ENCODE assay signal across 12 mouse cellular contexts in genomic region chr8:78204229-78204628, GRCm38 (mm10). TPM values are rescaled to one million over a fixed set of nuclear protein-coding genes. Genes with fewer than 3 reads are reported as not detected.
A peak's percentile ranks its signal among the peaks of the same experiment; 100 is the strongest.
DNase-seq lines count a peak whose midpoint lies in the region; ATAC-seq and TF ChIP-seq lines count a peak whose summit lies in the region.
"Had no signal": no experiment of that assay in that cellular context is flagged by ENCODE, and none has a peak within 500 bp of the region (broad histone marks: within the 10 kb centered on the region; RNA-seq: fewer than 3 reads in every experiment).

No protein-coding gene starts in this region.

- DNase-seq in embryonic facial prominence, embryonic 11.5 days (ENCODE audit: low spot score), result peak; percentile 54
- DNase-seq in embryonic facial prominence, embryonic 10.5 days (ENCODE audit: low spot score), result no peak
- DNase-seq in liver, embryonic 14.5 days (ENCODE audit: low read depth in 3 of 3, low spot score in 3 of 3), result no peak
- DNase-seq in liver, embryonic 11.5 days (ENCODE audit: low spot score), result no peak
- peak; percentile 30 for DNase-seq in mesoderm, embryonic 11.5 days (ENCODE audit: low read depth, low spot score)
- no peak for DNase-seq in thymus, postnatal 10 days (ENCODE audit: low spot score in 2 of 2)
- DNase-seq: liver, embryonic 13.5 days had no signal

- WGBS in embryonic facial prominence, embryonic 11.5 days, result 28% methylated on average over 5 of the region's 5 CpGs
- 33% methylated on average over 5 of the region's 5 CpGs for WGBS in embryonic facial prominence, embryonic 10.5 days
- 17% methylated on average over 5 of the region's 5 CpGs for WGBS in liver, embryonic 14.5 days (ENCODE audit: insufficient replicate concordance)
- WGBS in liver, embryonic 11.5 days, result 22% methylated on average over 5 of the region's 5 CpGs

- no peak for ATAC-seq in embryonic facial prominence, embryonic 11.5 days (replicated peaks; ENCODE audit: insufficient number of reproducible peaks, low FRiP score, low TSS enrichment, low read depth)
- ATAC-seq in liver, embryonic 14.5 days (ENCODE audit: insufficient read depth), result no peak
- ATAC-seq in liver, embryonic 11.5 days (replicated peaks; ENCODE audit: low FRiP score), result no peak
- ATAC-seq in common myeloid progenitor, adult 5-6 weeks (replicated peaks; ENCODE audit: low read depth, poor library complexity, severe bottlenecking), result peak; percentile 69; the same call in 1 of the 2 replicates
- no peak for ATAC-seq in monocyte, adult 5-6 weeks (replicated peaks; ENCODE audit: insufficient number of reproducible peaks, low FRiP score, low TSS enrichment, poor library complexity, severe bottlenecking)

- H3K27ac ChIP-seq in embryonic facial prominence, embryonic 11.5 days (replicated peaks; ENCODE audit: low read depth, low read length), result no peak overlapping the region
- no peak overlapping the region for H3K27ac ChIP-seq in embryonic facial prominence, embryonic 10.5 days (replicated peaks)
- no peak overlapping the region for H3K27ac ChIP-seq in liver, embryonic 14.5 days
- H3K27ac ChIP-seq in liver, embryonic 11.5 days (ENCODE audit: low read depth, low read length), result no peak overlapping the region
- H3K27ac ChIP-seq: liver, embryonic 13.5 days; neural tube, embryonic 12.5 days had no signal

- no peaks in the 10 kb centered on the region for H3K9me3 ChIP-seq in embryonic facial prominence, embryonic 11.5 days (replicated peaks; ENCODE audit: control insufficient read depth, low read length)
- no peaks in the 10 kb centered on the region for H3K9me3 ChIP-seq in embryonic facial prominence, embryonic 10.5 days
- H3K9me3 ChIP-seq in liver, embryonic 14.5 days (ENCODE audit: control insufficient read depth, low read length), result no peaks in the 10 kb centered on the region
- H3K9me3 ChIP-seq in liver, embryonic 11.5 days (ENCODE audit: control insufficient read depth, low read length), result no peaks in the 10 kb centered on the region
- H3K9me3 ChIP-seq: liver, embryonic 13.5 days; neural tube, embryonic 12.5 days had no signal

- no peak overlapping the region for H3K4me3 ChIP-seq in embryonic facial prominence, embryonic 11.5 days (ENCODE audit: low read depth, low read length)
- H3K4me3 ChIP-seq in embryonic facial prominence, embryonic 10.5 days, result no peak overlapping the region
- no peak overlapping the region for H3K4me3 ChIP-seq in liver, embryonic 14.5 days (ENCODE audit: insufficient read depth in 1 of 2, low read depth in 2 of 2, low read length in 2 of 2)
- no peak overlapping the region for H3K4me3 ChIP-seq in liver, embryonic 11.5 days (ENCODE audit: low read depth, low read length)
- H3K4me3 ChIP-seq: liver, embryonic 13.5 days; neural tube, embryonic 12.5 days had no signal

- H3K9ac ChIP-seq in embryonic facial prominence, embryonic 11.5 days (replicated peaks; ENCODE audit: low read length), result no peak overlapping the region
- no peak overlapping the region for H3K9ac ChIP-seq in liver, embryonic 14.5 days (replicated peaks)
- H3K9ac ChIP-seq in liver, embryonic 11.5 days (ENCODE audit: low read depth, low read length), result no peak overlapping the region
- H3K9ac ChIP-seq: liver, embryonic 13.5 days; neural tube, embryonic 12.5 days had no signal

- no peak for TF ChIP-seq EP300 in liver, embryonic 14.5 days (IDR thresholded peaks at IDR 0.05; ENCODE audit: low read depth)

- H3K4me2 ChIP-seq in embryonic facial prominence, embryonic 11.5 days (ENCODE audit: low read depth, low read length), result no peak overlapping the region
- H3K4me2 ChIP-seq in liver, embryonic 14.5 days (ENCODE audit: low read depth), result no peak overlapping the region
- H3K4me2 ChIP-seq in liver, embryonic 11.5 days, result no peak overlapping the region
- H3K4me2 ChIP-seq: heart, embryonic 11.5 days; liver, embryonic 13.5 days; neural tube, embryonic 12.5 days had no signal

- H3K36me3 ChIP-seq in embryonic facial prominence, embryonic 11.5 days (replicated peaks; ENCODE audit: control insufficient read depth, insufficient read depth, low read depth, low read length), result no peaks in the 10 kb centered on the region
- H3K36me3 ChIP-seq in embryonic facial prominence, embryonic 10.5 days (replicated peaks), result no peaks in the 10 kb centered on the region
- H3K36me3 ChIP-seq in liver, embryonic 14.5 days (replicated peaks; ENCODE audit: control insufficient read depth, insufficient read depth, low read depth), result no peaks in the 10 kb centered on the region
- H3K36me3 ChIP-seq in liver, embryonic 11.5 days (ENCODE audit: control insufficient read depth, insufficient read depth, low read length), result no peaks in the 10 kb centered on the region
- H3K36me3 ChIP-seq: liver, embryonic 13.5 days; neural tube, embryonic 12.5 days had no signal

- H3K27me3 ChIP-seq in embryonic facial prominence, embryonic 11.5 days (ENCODE audit: control insufficient read depth, insufficient read depth, low read length), result no peaks in the 10 kb centered on the region; the same call in 1 of the 2 replicates
- no peaks in the 10 kb centered on the region for H3K27me3 ChIP-seq in embryonic facial prominence, embryonic 10.5 days (replicated peaks; ENCODE audit: low read depth, poor library complexity, severe bottlenecking)
- no peaks in the 10 kb centered on the region for H3K27me3 ChIP-seq in liver, embryonic 14.5 days (ENCODE audit: control insufficient read depth, insufficient read depth, low read length)
- no peaks in the 10 kb centered on the region for H3K27me3 ChIP-seq in liver, embryonic 11.5 days (replicated peaks; ENCODE audit: control insufficient read depth, insufficient read depth, low read length)
- H3K27me3 ChIP-seq: liver, embryonic 13.5 days; neural tube, embryonic 12.5 days had no signal

- no peaks in the 10 kb centered on the region for H3K4me1 ChIP-seq in embryonic facial prominence, embryonic 11.5 days (ENCODE audit: control insufficient read depth, insufficient read depth, low read length)
- H3K4me1 ChIP-seq in embryonic facial prominence, embryonic 10.5 days, result no peaks in the 10 kb centered on the region
- H3K4me1 ChIP-seq in liver, embryonic 14.5 days (replicated peaks; ENCODE audit: control insufficient read depth in 2 of 2, insufficient read depth in 2 of 2, low read length in 1 of 2), result no peaks in the 10 kb centered on the region
- no peaks in the 10 kb centered on the region for H3K4me1 ChIP-seq in liver, embryonic 11.5 days (replicated peaks; ENCODE audit: control insufficient read depth, insufficient read depth, low read length)
- H3K4me1 ChIP-seq: liver, embryonic 13.5 days; neural tube, embryonic 12.5 days had no signal

- TF ChIP-seq CTCF in liver, embryonic 14.5 days (IDR thresholded peaks at IDR 0.05; ENCODE audit: low read depth), result peak; percentile 46; the same call in 1 of the 2 replicates

RNA-seq across cellular contexts. Expression of gene Ttc29, which starts 8.9 kb away (rescaled TPM):
- 0.46 and 0.88 TPM in 2 replicates for polyA plus RNA-seq in embryonic facial prominence, embryonic 11.5 days (2014; fragmentation: Nextera tagmentation; extraction: Ambion mirVana)
- 0.19 TPM in 1 of 2 replicates, not detected in the other for polyA plus RNA-seq in embryonic facial prominence, embryonic 10.5 days (2016; fragmentation: Nextera tagmentation; extraction: Ambion mirVana)
- polyA plus RNA-seq in liver, embryonic 14.5 days (2012; rRNA removed), result not detected in 2 replicates
- not detected in 2 replicates for polyA plus RNA-seq in liver, embryonic 14.5 days (2014; fragmentation: Nextera tagmentation; extraction: Ambion mirVana)
- polyA plus RNA-seq in liver, embryonic 11.5 days (2014; fragmentation: Nextera tagmentation; extraction: Ambion mirVana), result not detected in 2 replicates
- not detected in 2 replicates for total RNA-seq in common myeloid progenitor, adult 5-6 weeks (2017)
- 1.8 to 1.9 TPM in 2 of 3 replicates, not detected in the other for total RNA-seq in monocyte, adult 5-6 weeks (2017)
- polyA plus RNA-seq: heart, embryonic 11.5 days; kidney, embryonic 16.5 days; liver, embryonic 13.5 days; neural tube, embryonic 12.5 days had no signal

Comparison
In these comparisons a context has a peak if more than half of its experiments do, and no peak if none do; other contexts are left out.
1. DNase-seq: peak in embryonic facial prominence, embryonic 11.5 days (single experiment) and mesoderm, embryonic 11.5 days (single experiment); none in embryonic facial prominence, embryonic 10.5 days (single experiment), liver, embryonic 14.5 days (0 of 3), liver, embryonic 11.5 days (single experiment) and thymus, postnatal 10 days (0 of 2).